Comparison of ENCODE assay signal across 22 mouse cellular contexts in the genomic region with DNA sequence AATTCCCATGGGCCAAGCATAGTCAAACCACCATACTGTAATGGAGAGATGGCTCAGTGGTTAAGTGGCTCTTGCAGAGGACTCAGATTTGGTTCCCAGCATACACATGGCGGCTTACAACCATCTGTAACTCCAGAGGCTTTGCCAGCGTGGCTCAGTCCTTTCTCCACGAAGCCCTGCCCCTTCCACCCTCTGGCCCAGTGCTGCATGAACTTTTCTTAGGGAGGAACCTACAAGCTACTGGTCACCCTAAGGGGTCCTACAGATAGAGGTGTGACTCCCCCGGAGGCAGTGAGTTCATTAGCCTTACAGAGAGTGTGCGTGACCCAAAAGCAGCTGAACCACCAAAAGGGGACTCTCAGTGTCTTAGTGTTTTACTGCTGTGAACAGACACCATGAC. TPM values are rescaled to one million over a fixed set of nuclear protein-coding genes. Genes with fewer than 3 reads are reported as not detected.
A peak's percentile ranks its signal among the peaks of the same experiment; 100 is the strongest.
DNase-seq lines count a peak whose midpoint lies in the region; ATAC-seq lines count a peak whose summit lies in the region.
"Had no signal": no experiment of that assay in that cellular context is flagged by ENCODE, and none has a peak within 500 bp of the region (broad histone marks: within the 10 kb centered on the region; RNA-seq: fewer than 3 reads in every experiment).

No protein-coding gene starts in this region.

- no peak overlapping the region for H3K4me3 ChIP-seq in heart, embryonic 11.5 days (ENCODE audit: low read depth, low read length)
- no peak overlapping the region for H3K4me3 ChIP-seq in liver, embryonic 11.5 days (ENCODE audit: low read depth, low read length)
- no peak overlapping the region for H3K4me3 ChIP-seq in liver, embryonic 12.5 days
- H3K4me3 ChIP-seq: embryonic facial prominence, embryonic 12.5 days; forebrain, embryonic 12.5 days; heart, embryonic 13.5 days; hindbrain, embryonic 13.5 days had no signal

- no peak for ATAC-seq in heart, embryonic 11.5 days (replicated peaks; ENCODE audit: insufficient number of reproducible peaks, low FRiP score, low TSS enrichment)
- ATAC-seq in liver, embryonic 11.5 days (replicated peaks; ENCODE audit: low FRiP score) = no peak
- ATAC-seq in liver, embryonic 12.5 days = no peak
- ATAC-seq: activated CD4-positive, CD25-positive, alpha-beta regulatory T cell, adult 4 months; forebrain, postnatal 0 days; hindbrain, postnatal 0 days; Patski had no signal

- no peak overlapping the region for H3K9ac ChIP-seq in heart, embryonic 11.5 days (ENCODE audit: low read depth, low read length)
- no peak overlapping the region for H3K9ac ChIP-seq in liver, embryonic 11.5 days (ENCODE audit: low read depth, low read length)
- no peak overlapping the region for H3K9ac ChIP-seq in liver, embryonic 12.5 days
- H3K9ac ChIP-seq: embryonic facial prominence, embryonic 12.5 days; forebrain, embryonic 12.5 days; forebrain, postnatal 0 days; heart, embryonic 13.5 days; hindbrain, embryonic 13.5 days had no signal

- no peaks in the 10 kb centered on the region for H3K9me3 ChIP-seq in heart, embryonic 11.5 days (replicated peaks; ENCODE audit: control insufficient read depth, low read length)
- H3K9me3 ChIP-seq in liver, embryonic 11.5 days (ENCODE audit: control insufficient read depth, low read length) = no peaks in the 10 kb centered on the region
- H3K9me3 ChIP-seq in liver, embryonic 12.5 days (replicated peaks) = no peaks in the 10 kb centered on the region
- H3K9me3 ChIP-seq: embryonic facial prominence, embryonic 12.5 days; forebrain, embryonic 12.5 days; heart, embryonic 13.5 days; hindbrain, embryonic 13.5 days had no signal

- peaks cover 12% of the 10 kb centered on the region for H3K4me1 ChIP-seq in heart, embryonic 11.5 days (ENCODE audit: control insufficient read depth, insufficient read depth, low read length)
- peaks cover 3% of the 10 kb centered on the region; the same call in 1 of the 2 replicates for H3K4me1 ChIP-seq in liver, embryonic 11.5 days (replicated peaks; ENCODE audit: control insufficient read depth, insufficient read depth, low read length)
- peaks cover 31% of the 10 kb centered on the region for H3K4me1 ChIP-seq in liver, embryonic 12.5 days

- no peak overlapping the region for H3K4me2 ChIP-seq in heart, embryonic 11.5 days
- H3K4me2 ChIP-seq in liver, embryonic 11.5 days = no peak overlapping the region
- no peak overlapping the region for H3K4me2 ChIP-seq in liver, embryonic 12.5 days
- H3K4me2 ChIP-seq: embryonic facial prominence, embryonic 12.5 days; forebrain, embryonic 12.5 days; heart, embryonic 13.5 days; hindbrain, embryonic 13.5 days had no signal

- DNase-seq in heart, adult 11 months = peak; percentile 72
- peak; percentile 28 for DNase-seq in liver, embryonic 11.5 days (ENCODE audit: low spot score)
- peak; percentile 6 for DNase-seq in urinary bladder, adult 2 months (ENCODE audit: low spot score)
- no peak for DNase-seq in urinary bladder, postnatal 36 days (ENCODE audit: low spot score in 2 of 2)
- no peak for DNase-seq in left cerebral cortex, adult 9 months (ENCODE audit: low spot score in 2 of 2)
- DNase-seq: adrenal gland, postnatal 14 days; cerebellum, adult 11-12 months; cerebellum, adult 9-10 months; forebrain, postnatal 0 days; gastrocnemius, postnatal 25 days; heart, adult 18-20 months; heart, postnatal 36 days had no signal

- no peaks in the 10 kb centered on the region for H3K36me3 ChIP-seq in heart, embryonic 11.5 days (ENCODE audit: control insufficient read depth, insufficient read depth, low read length)
- H3K36me3 ChIP-seq in liver, embryonic 11.5 days (ENCODE audit: control insufficient read depth, insufficient read depth, low read length) = no peaks in the 10 kb centered on the region
- no peaks in the 10 kb centered on the region for H3K36me3 ChIP-seq in liver, embryonic 12.5 days
- H3K36me3 ChIP-seq: embryonic facial prominence, embryonic 12.5 days; forebrain, embryonic 12.5 days; heart, embryonic 13.5 days; hindbrain, embryonic 13.5 days had no signal

- no peaks in the 10 kb centered on the region for H3K27me3 ChIP-seq in heart, embryonic 11.5 days (ENCODE audit: control insufficient read depth, insufficient read depth, low read length)
- H3K27me3 ChIP-seq in liver, embryonic 11.5 days (replicated peaks; ENCODE audit: control insufficient read depth, insufficient read depth, low read length) = no peaks in the 10 kb centered on the region
- peaks cover 13% of the 10 kb centered on the region for H3K27me3 ChIP-seq in liver, embryonic 12.5 days (replicated peaks)
- H3K27me3 ChIP-seq: embryonic facial prominence, embryonic 12.5 days; forebrain, embryonic 12.5 days; heart, embryonic 13.5 days; hindbrain, embryonic 13.5 days; Patski had no signal

- H3K27ac ChIP-seq in heart, embryonic 11.5 days (ENCODE audit: low read depth, low read length) = no peak overlapping the region
- no peak overlapping the region for H3K27ac ChIP-seq in liver, embryonic 11.5 days (ENCODE audit: low read depth, low read length)
- no peak overlapping the region for H3K27ac ChIP-seq in liver, embryonic 12.5 days
- H3K27ac ChIP-seq: embryonic facial prominence, embryonic 12.5 days; forebrain, embryonic 12.5 days; heart, embryonic 13.5 days; hindbrain, embryonic 13.5 days; hindbrain, postnatal 0 days had no signal

- WGBS in heart, embryonic 11.5 days (ENCODE audit: insufficient replicate concordance) = 83% methylated on average over 5 of the region's 5 CpGs
- 81% methylated on average over 5 of the region's 5 CpGs for WGBS in liver, embryonic 11.5 days
- WGBS in liver, embryonic 12.5 days (ENCODE audit: insufficient replicate concordance) = 64% methylated on average over 5 of the region's 5 CpGs

RNA-seq across cellular contexts. Expression of a gene that starts 2.0 kb away (rescaled TPM):
- 26.5 and 29.3 TPM in 2 replicates for polyA plus RNA-seq in heart, embryonic 11.5 days (2014; fragmentation: Nextera tagmentation; extraction: Ambion mirVana)
- 33.1 and 36.5 TPM in 2 replicates for polyA plus RNA-seq in liver, embryonic 11.5 days (2014; fragmentation: Nextera tagmentation; extraction: Ambion mirVana)
- 20.1 and 20.5 TPM in 2 replicates for polyA plus RNA-seq in liver, embryonic 12.5 days (2016; fragmentation: Nextera tagmentation; extraction: Ambion mirVana)
- polyA plus RNA-seq in urinary bladder, adult 2 months (2012; rRNA removed) = 54.3 and 59.5 TPM in 2 replicates

RNA-seq across cellular contexts. Expression of a gene that starts 23.4 kb away (rescaled TPM):
- polyA plus RNA-seq in heart, embryonic 11.5 days (2014; fragmentation: Nextera tagmentation; extraction: Ambion mirVana) = 14.2 and 15.6 TPM in 2 replicates
- 27.1 and 30.1 TPM in 2 replicates for polyA plus RNA-seq in liver, embryonic 11.5 days (2014; fragmentation: Nextera tagmentation; extraction: Ambion mirVana)
- 18.0 and 19.9 TPM in 2 replicates for polyA plus RNA-seq in liver, embryonic 12.5 days (2016; fragmentation: Nextera tagmentation; extraction: Ambion mirVana)
- polyA plus RNA-seq in urinary bladder, adult 2 months (2012; rRNA removed) = 21.5 and 29.1 TPM in 2 replicates

RNA-seq across cellular contexts. Expression of a gene that starts 30.2 kb away (rescaled TPM):
- polyA plus RNA-seq in heart, embryonic 11.5 days (2014; fragmentation: Nextera tagmentation; extraction: Ambion mirVana) = not detected in 2 replicates
- not detected in 2 replicates for polyA plus RNA-seq in liver, embryonic 11.5 days (2014; fragmentation: Nextera tagmentation; extraction: Ambion mirVana)
- not detected in 2 replicates for polyA plus RNA-seq in liver, embryonic 12.5 days (2016; fragmentation: Nextera tagmentation; extraction: Ambion mirVana)
- polyA plus RNA-seq in urinary bladder, adult 2 months (2012; rRNA removed) = not detected in 2 replicates
- polyA plus RNA-seq: activated CD4-positive, CD25-positive, alpha-beta regulatory T cell, adult 4 months; embryonic facial prominence, embryonic 12.5 days; forebrain, embryonic 12.5 days; forebrain, postnatal 0 days; heart, embryonic 13.5 days; heart, postnatal 0 days; hindbrain, embryonic 13.5 days; hindbrain, postnatal 0 days; Patski had no signal

RNA-seq across cellular contexts. Expression of a gene that starts 56.9 kb away (rescaled TPM):
- polyA plus RNA-seq in heart, embryonic 11.5 days (2014; fragmentation: Nextera tagmentation; extraction: Ambion mirVana) = not detected in 2 replicates
- not detected in 2 replicates for polyA plus RNA-seq in liver, embryonic 11.5 days (2014; fragmentation: Nextera tagmentation; extraction: Ambion mirVana)
- polyA plus RNA-seq in liver, embryonic 12.5 days (2016; fragmentation: Nextera tagmentation; extraction: Ambion mirVana) = not detected in 2 replicates
- polyA plus RNA-seq in urinary bladder, adult 2 months (2012; rRNA removed) = 0.04 and 0.06 TPM in 2 replicates
- polyA plus RNA-seq: activated CD4-positive, CD25-positive, alpha-beta regulatory T cell, adult 4 months; forebrain, embryonic 12.5 days; heart, embryonic 13.5 days; heart, postnatal 0 days; Patski had no signal

Comparison
In these comparisons a context has a peak if more than half of its experiments do, and no peak if none do; other contexts are left out.
1. DNase-seq: peak in heart, adult 11 months (single experiment), liver, embryonic 11.5 days (single experiment) and urinary bladder, adult 2 months (single experiment); none in urinary bladder, postnatal 36 days (0 of 2) and left cerebral cortex, adult 9 months (0 of 2).